Mouse (Mus musculus): Measurements from ENCODE around the gene Ffar3.

DNA sequence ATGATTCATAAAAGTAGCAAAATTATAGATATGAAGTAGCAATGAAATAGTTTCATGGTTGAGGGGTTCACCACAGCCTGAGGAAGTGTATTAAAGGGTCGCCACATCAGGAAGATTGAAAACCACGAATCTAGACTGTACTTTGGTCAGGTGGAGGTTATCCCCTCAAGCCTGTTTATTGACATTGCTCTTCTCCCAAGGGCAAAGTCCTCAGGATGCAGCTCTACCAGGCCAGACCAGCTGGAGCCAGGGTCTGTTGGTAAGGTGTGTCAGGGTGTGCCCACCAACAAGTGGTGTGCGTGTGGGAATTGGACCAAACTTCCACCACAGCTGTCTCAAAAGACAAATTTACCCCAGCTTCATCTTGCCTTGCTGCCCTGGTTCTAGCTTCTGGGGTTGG is 39.2 kb upstream of the Ffar3 start:
- TF ChIP-seq CTCF (IDR thresholded peaks at IDR 0.05; ENCODE audit: low read depth): no peak
- TF ChIP-seq EP300 (IDR thresholded peaks at IDR 0.05; ENCODE audit: low read depth): no peak

Measured in heart, postnatal 0 days (tissue).